Mouse (Mus musculus) NIH3T3 (cell line): ENCODE data around the gene Gm10337.
A peak's percentile ranks its signal among the peaks of the same experiment; 100 is the strongest.

ENCODE experiments used
- DNase-seq: peaks from one replicate; pipeline ENCODE4 v3.0.0-alpha.2; 2012; ENCODE audit warnings: low read depth

Gm10337 gene

DNA sequence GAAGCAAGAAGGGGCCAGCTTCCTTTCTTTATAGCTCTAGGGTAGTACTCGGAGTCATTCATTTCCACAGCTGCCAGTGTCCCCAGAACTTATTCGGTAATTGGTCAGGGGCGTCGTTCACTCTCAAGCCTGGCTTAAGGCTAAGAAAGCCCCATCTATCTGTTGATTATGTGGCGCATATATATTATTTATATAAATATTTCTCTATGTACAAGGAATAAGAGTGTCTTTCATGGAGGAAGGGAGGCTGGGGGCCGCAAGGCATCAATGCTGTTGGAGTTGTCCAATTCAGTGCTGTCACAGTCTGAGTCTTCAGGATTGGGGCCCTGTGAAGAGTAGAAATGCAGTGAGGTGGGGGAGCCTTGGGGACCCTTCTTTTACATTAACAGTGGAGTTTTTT lies 3.7 kb upstream of the Gm10337 start:
- no peak for DNase-seq

DNA sequence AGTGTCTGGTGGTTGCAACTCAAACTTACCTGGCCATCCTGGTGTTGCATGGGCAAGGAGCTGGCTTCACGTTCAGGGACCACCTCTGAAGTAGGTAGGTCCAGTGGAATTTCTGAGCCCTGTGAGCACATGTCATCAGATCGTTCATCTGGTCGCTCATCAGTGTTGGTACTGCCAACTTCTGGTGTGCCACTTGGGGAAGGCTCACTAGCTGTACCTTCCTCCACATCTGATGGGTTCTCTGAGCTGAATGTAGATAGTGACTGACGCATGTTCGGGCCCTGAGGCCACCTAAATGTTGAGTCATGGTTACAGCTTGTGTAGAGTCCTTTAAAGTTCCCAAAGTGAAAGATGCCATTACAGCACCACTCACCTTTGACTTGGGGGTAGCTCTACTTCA lies 3.0 kb upstream of the Gm10337 start:
- DNase-seq: no peak

DNA sequence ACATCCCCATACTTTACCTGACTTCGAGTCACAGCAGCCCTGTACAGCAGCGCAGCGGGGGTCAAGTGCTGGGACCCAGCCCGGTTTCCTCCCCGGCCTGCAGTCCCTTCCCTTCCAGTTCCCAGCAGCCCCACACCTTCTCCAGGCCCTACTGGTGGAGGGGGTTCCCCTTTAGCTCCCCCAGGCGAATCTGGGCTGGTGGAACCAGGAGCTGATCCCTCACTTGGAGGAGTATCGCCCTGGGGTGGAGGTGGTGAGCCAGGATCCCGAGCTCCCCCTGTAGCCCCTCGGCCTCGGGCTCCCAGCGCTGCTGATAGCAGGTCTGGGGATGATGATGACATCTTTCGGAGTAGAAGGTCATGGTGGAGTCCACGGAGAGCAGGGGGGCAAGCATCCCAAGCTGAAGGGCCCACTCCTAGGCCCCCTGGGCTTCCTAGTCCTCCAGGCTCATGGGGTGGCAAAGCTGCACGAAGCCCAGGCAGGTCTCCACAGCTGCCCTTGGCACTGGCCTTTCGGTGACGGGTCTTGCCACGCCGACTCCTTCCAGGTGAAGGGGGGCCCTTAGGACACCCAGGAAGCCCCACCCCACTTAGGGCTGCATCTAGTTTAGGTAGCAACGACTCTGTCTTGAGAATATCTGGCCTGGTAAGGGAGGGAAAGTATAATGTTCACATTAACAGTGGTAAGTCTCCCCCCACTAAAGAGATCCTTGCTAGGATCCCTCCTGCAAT lies 2.3 kb upstream of the Gm10337 start:
- DNase-seq: no peak

DNA sequence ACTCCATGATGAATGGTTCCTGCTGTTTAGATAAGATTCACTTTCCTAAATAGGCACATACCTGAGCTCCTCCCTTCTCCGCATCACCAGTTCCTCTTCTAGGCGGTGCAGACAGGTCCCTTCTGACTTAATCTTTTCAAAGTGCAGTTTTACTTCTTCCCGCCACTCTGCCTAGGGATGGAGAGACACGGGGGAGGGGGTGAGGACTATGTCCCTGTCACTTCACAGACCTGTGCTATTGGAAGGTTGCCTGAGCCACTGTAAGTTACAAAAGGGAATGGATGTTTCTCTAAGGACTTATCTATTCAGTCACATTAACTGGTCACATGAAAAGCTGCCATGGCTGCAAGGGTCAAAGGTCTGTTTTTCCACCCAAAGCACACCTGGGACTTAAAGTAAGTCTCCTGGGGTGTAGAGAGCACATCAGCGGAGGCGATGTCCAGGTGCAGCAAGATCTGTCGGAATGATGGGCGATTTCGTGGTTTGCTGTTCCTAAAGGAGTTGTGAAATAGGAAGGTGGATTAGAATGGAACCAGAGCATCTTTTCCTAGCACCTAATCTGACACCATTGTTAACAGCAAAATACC lies 1.2 kb upstream of the Gm10337 start:
- DNase-seq: no peak

DNA sequence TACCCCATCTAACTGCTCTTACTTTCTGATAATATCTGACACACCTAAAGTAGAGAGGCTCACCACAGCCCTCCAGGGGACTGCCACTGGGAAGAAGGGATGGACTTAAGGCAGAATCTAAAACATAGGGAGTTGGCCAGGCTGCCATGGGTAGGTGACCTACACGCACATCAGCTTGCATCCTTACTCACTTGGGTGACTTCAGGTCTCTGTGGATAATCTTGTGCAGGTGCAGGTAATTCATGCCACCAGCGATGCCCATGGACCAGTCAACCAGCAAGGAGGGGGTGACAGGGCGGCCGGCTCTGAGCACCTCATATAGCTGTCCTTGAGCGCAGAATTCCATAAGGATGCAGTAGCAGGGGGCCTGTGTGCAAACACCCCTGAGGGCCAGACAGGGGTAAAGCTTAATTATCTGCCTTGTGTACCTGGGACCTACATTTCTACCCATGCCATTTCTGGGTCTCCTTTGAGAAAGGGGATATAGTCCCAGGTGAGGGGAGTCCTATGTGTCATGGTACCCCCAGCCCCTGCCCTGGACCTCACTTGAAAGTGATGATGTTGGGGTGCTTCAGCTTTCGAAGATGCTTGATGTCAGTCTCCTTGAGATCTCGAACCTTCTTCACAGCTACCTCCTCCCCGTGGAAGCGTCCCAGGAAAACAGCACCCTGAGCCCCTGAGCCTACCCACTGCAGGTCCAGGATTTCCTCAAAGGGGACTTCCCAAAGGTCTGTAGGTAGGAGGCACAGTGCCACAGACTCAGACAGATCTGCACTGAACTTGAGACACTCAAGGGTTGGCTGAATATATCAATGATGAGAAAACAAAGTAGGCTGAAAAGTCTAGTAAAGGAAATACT lies 631 bp downstream of the Gm10337 start:
- no peak for DNase-seq

DNA sequence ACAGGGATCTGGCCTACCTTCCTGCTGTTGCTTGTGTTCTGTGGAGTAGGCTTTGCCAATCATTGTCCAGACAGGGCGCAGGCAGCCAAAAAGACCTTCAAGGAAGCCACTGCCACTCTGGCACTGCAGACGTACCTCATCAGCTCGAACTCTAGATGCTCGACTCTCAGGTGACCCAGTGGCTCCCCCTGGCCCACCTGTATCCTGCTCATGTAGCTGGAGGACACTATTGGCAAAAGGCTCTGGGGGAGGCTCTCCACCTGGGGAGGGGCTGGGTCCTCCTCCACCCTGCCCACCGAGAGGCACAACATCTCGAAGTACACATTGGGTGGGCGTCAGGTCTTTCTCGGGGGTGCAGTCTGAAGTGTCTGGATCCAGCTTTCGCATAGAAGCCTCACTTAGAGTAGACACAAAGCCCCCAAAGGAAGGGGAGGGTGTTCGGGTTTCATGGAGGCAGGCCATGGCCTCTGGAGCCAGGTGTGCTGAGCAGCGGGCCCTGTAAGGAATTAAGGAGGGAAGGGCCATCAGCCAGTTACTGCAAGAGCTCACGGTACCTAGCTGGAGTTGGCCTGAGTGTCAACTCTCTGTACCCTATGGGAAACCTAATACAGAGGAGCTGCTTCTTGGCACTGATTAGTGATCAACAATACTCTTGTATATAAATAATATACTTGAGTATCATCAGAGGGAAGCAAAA lies 1.7 kb downstream of the Gm10337 start:
- no peak for DNase-seq

DNA sequence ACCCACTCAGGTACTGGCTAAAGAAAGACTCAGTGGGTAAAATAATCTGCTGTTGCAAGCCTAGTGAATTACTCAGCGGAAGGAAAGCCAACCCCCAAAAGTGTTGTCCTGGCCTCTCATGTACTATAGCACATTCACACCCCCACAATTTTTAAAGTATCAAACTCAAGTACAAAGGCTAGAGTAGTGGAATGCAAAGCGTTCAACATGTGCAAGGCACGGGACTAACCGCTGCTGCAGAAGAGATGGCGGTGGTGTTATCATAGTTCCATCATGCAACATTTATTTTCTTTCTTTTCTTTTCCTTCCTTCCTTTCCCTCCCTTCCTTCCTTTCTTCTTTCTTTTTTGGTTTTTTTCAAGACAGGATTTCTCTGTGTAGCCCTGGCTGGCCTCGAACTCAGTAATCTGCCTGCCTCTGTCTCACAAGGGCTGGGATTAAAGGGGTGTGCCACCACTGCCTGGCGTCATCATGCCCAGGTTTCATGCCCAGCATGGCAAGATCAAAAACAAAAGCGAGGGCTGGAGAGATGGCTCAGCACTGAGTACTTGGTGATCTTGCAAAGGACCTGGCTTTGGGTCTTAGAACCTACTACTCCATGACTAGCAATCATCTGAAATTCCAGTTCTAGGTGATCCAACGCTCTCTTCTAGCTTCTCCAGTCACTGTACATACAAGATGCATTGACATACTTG lies 2.4 kb downstream of the Gm10337 start:
- DNase-seq: no peak

- DNase-seq: no peak
Measured at GRCm38 (mm10) chr15:102506464-102506830, 2.9 kb downstream of the Gm10337 start.

DNA sequence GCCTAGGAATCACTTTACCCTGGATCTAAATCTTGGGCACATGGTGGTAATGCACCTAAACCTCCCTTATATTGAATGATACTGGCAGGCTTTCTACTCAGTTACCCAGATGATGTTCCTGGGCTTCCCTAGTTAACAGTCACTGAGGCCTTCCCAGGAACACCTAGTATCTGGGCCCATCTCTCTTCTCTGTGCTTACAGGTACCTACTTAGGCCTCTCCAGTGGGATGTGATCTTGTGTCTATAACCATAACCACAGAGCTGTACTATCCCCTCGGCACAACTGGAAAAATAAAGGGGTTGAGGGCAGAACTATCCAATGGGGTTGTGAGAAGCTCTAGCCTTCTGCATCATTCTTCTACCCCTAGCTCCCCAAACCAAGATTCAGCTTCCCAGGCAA lies 3.3 kb downstream of the Gm10337 start:
- DNase-seq: no peak

DNA sequence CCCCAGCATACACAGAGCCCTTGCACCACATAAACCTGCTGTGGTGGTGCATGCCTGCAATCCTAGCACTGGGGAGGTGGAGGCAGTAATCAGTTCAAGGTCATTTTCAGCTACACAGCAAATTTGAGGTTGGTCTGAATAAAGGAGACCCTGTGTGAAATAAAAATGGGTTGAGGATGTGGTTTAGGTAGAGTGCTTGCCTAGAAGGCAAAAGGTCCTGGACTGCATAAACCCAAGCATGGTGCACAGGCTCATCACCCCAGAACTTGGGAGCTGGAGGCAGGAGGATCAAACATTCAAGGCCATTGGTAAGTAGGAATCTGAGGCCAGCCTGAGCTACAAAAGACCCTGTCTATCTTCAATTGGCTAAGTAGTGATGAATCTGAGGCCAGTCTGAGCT lies 4.0 kb downstream of the Gm10337 start:
- DNase-seq: no peak

- no peak for DNase-seq
Measured at GRCm38 (mm10) chr15:102508336-102508735, 4.8 kb downstream of the Gm10337 start.

- no peak for DNase-seq
Measured at GRCm38 (mm10) chr15:102510110-102510509, 6.6 kb downstream of the Gm10337 start.

- peak; percentile 64 for DNase-seq
Measured at GRCm38 (mm10) chr15:102510590-102511284, 7.2 kb downstream of the Gm10337 start.

- no peak for DNase-seq
Measured at GRCm38 (mm10) chr15:102511285-102511833, 7.8 kb downstream of the Gm10337 start.

GRCm38 (mm10) chr15:102512010-102512409 lies 8.5 kb downstream of the Gm10337 start:
- no peak for DNase-seq

GRCm38 (mm10) chr15:102512471-102512870 lies 8.9 kb downstream of the Gm10337 start:
- DNase-seq: no peak

GRCm38 (mm10) chr15:102513004-102513403 lies 9.5 kb downstream of the Gm10337 start:
- DNase-seq: no peak

DNA sequence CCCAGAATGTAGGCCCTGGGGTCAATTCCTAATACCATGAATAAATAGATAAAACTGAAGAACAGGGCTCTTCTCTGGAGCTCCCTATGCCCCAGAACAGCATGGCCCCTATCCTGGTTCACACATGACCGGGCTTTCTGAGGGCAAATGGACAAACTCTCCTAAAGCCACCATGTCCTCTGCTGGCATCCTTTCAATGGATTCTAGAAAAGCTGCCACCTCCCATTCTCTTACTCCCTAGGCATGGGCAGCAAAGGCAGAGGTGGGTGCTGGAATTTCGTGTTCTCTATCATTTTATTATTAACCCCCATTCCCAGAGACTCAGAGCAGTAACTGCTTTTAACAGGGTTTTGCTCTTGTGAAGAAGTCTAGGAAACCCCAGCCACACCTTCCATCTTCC lies 11.7 kb downstream of the Gm10337 start:
- no peak for DNase-seq

DNA sequence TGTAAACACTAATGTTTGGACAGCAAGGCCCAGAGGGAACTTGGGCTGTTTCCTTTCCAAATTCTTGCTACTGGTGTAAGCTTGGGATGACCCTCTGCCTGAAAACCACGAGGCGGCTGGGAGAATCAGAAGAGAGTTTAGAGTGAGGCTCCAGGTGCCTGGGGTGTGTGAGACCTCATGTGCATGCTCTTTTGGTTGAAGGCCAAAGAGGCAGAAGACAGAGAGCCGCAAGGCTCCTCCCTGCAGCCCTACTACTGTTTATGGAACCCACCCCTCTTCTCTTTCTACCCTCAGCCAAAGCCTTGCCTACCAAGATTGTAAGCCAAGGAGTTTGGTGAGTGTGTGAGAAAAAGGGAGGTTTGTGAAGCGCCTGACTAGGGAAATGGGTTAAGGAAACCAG lies 12.3 kb downstream of the Gm10337 start:
- no peak for DNase-seq

- peak; percentile 52 for DNase-seq
Measured at GRCm38 (mm10) chr15:102516293-102516692, 12.8 kb downstream of the Gm10337 start.
